Mouse (Mus musculus) inflammation-experienced regulatory T-cells, adult 6 months (primary cell): Measurements from ENCODE around the gene Snapin. TPM values are rescaled to one million over a fixed set of nuclear protein-coding genes. Genes with fewer than 3 reads are reported as not detected.

Experiments
- ATAC-seq: one replicate; pipeline ENCODE4 v1.8.0; 2017
- polyA plus RNA-seq, 3 experiments: library from polyadenylated mRNA; unstranded; fragments of 100-300 nt; shearing (Covaris generic); gene quantifications; one replicate each; pipeline ENCODE4 v1.2.1; 2017

Snapin gene
- polyA plus RNA-seq, 3 experiments from 2014 or later: 53.6 to 73.0 (median 71.1) TPM

GRCm38 (mm10) chr3:90503444-90503843, 12.6 kb upstream of the Snapin start:
- no peak for ATAC-seq

- ATAC-seq: no peak
Observed at GRCm38 (mm10) chr3:90497597-90497996, 6.8 kb upstream of the Snapin start.

DNA sequence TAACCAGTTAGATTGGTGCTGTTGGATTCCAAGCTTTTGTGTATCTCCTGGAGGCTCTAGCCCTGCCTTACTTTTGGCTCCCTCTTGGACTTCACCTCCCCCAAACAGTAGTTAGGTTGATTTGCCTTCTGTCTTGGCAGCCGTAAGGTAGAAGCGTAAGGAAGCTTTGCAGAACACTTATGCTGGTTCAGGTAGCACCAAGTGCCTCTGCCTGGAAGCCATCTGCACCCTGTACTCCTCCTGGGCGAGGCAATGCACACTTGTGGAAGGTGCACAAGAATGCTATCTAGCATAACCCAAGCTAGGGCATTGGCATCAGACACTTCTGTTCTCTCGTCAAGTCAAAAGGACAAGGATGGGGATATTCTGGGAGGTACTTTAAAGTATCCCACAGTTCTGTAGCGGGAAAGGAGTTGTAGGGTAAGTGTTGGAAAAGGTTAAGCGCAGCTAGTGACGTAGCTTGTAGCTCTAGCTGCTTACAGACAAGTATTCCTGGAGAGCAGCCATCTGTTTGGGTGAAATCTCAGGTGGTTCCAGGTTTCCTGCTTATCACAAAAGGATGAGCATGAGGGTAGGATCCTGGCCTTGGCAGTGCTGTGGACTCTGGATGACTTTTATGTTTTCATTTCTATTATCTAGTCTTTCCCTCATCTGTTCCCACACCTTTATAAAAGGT, 5.2 kb upstream of the Snapin start:
- ATAC-seq: no peak

DNA sequence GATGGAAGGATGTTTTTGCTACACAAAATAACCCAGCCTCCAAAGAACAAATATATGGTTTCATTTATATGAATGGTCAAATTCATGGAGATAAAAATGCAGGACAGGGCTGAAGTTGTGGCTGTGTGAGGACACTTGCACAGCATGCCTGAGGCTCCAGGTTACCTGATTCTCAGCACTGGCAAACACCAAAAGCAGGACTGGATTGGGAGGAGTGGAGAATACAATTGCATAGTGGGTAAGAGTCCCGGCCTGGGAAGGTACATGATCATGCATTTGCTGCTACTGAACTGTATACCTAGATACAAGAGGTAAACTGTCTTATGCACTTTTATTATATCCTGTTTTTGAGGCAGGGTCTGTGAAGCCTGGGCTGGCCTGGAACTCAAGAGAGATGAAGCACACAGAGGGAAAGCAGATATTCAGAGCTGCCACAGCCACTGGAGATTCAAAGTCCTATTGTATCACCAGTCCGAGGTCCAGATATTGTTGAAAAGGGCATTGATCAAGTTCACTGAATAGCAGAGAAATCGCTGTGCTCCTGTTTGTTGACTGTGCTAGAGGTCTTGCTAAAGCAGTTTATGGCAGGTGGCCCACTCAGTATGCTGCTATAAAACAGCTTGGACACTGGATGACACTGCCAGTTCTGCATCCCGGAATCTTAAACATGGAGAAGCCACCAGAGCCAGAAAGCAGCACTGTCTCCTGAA, 3.2 kb upstream of the Snapin start:
- ATAC-seq: no peak

DNA sequence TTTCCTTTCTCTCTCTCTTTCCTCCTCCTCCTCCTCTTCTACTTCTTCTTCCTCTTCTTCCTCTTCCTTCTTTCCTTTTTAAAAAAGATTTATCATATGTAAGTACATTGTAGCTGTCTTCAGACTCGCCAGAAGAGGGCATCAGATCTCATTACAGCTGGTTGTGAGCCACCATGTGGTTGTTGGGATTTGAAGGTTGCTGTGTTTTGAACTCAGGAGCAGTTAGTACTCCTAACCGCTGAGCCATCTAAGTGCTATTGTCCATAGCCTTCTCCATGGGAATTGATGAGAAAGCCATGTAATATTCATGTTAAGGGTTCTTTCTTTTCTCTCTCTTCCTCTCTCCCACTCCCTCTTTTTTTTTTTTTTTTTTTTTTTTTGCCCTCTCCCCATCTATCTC, 517 bp upstream of the Snapin start:
- ATAC-seq: peak; percentile 31

GRCm38 (mm10) chr3:90488576-90488975, 2.3 kb downstream of the Snapin start:
- ATAC-seq: no peak

DNA sequence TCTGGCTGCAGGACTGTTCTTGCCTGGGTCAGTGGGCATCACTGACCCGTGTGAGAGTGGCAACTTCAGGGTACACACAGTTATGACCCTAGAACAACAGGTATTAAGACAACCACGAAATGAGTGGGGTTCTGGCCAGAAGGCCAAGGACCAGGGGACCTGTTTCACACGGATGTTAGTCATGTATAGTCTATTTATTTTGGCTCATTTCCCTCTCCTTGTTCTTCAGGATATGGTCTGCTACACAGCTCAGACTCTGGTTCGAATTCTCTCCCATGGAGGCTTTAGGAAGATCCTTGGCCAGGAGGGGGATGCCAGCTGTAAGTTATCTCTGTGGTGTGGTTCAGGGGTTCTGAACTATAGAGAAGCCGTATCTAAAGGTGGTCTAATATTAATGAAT, 3.8 kb downstream of the Snapin start:
- ATAC-seq: no peak

DNA sequence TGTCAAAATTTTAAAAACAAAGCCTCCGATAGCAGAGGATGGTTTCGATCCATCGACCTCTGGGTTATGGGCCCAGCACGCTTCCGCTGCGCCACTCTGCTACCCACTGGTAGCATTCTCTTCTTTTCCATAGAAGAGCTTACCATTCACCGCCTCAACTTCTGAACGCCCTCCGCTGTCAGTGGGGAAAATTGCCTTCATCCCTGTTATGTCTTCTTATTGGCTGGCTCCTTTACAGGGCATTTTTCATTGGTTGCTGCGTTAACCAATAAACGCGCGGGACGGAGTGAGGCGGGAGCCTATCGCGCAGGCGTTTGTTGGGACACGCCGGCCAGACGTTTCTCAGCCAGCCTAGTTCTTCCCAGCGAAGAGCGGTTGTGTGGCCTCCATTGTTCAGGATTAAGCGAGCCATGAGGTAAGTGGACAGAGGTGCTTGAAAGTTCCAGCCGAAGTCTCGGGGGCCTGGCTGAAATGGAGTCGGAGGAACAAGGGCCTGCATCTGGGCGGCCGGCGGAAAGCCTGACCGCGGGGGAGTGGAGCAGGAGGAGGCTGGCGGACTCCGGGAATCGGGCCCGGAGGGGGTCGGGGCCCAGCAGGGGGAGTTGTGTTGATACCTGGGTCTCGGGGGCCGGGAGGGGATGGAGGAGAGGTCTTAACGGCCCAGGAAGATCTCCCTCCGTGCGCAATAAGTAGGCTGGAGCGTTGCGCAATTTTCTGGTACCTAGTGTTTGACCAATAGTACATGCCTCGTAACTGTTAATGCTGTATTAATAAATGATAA, 14.8 kb downstream of the Snapin start, which contains the start of gene Ilf2:
Ilf2 (plus strand) TSS at position 296 of the 781 bp plus-strand sequence.
- ATAC-seq: peak; percentile 99

DNA sequence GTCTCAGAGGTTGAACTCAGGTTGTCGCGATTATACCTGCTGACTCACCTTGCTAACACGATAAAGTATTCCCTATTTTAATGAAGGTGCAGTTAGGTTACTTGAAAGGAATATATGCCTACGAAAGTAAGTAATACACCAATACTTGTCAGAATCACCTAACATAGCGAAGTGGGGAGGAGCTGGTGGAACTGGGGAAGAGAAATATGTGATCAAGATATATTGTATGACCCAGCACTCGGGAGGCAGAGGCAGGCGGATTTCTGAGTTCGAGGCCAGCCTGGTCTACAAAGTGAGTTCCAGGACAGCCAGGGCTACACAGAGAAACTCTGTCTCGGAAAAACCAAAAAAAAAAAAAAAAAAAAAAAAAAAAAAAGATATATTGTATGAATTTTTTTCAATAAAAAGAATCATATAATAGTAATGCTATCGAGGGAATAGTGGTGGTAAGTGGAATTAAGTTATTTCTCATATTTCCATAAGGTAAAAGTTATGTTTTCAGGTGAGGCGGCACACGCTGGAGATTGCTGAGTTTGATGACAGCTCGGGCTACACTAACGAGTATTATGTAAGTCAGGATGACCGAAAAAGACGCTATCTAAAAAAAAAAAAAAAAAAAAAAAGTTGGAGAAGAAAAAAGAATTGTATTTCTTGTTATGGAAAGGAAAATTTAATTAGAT, 15.5 kb downstream of the Snapin start:
- ATAC-seq: peak; percentile 5

DNA sequence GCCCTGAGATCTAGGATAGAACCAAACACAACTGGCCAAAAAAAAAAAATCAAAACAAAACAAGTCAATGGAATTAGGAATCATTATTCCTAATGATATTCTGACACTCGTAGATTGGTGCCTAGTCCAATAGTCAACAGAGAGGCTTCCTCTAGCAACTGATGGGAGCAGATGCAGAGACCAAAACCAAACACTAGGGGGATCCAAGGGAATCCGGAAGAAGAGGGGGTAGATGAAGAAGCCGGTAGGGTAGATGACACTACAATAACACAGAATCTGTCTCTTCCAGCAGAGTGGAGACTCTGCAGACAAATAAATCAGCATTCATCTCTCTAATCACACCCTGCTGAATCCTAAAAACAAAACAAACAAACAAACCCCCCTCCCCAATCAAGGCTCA, 18.6 kb downstream of the Snapin start:
- ATAC-seq: peak; percentile 56

DNA sequence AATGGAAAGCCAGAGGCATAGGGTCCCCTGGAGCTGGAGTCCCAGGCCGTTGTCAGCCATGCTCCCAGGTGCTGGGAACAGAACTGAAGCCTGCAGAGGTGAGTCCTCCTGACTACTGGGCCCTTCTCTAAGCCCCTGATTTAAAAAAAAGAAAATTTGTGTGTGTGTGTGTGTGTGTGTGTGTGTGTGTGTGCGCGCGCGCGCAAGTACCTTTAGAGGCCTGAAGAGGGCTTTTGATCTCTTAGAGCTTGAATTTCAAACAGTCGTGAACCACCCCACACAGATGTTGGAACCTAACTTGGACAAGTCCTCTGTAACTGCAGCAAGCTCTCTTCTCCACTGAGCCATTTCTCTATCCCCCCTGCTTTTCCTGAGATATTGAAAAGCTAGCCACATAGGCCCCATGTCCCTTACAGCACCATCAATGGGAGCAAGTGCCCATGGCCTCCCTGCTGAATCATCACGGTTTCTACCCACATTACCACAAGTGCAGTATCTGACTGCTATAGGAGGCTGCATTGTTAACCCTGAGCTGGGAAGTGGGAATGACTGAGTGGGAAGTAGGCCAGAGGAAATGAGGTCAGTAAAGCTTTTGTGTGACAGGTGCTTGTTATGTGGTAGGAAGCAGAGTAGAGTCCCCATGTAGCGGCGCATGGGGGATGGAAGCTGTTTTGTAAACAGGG, 23.1 kb downstream of the Snapin start:
- ATAC-seq: no peak

DNA sequence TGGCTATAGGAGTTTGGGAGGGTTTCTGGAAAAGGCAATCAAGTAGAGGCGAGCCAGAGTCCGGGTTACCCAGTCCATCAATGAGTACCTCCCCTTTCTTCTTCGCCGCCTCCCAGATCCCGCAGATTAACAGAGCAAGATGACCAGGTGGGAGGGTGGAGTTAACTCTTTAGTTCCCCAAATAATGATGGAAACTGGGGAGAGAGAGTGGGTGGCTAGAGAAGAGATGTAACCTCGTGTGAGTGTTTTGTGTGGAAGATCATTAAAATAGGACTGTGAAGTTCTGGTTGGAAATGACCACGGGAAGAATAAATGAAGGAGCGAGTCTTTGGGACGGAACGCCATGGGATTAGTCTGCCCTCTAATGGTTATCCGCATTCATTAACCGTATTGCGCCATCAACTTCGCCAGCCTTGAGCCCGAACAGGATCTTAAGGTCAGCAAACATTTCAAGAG, 24.5 kb downstream of the Snapin start:
- no peak for ATAC-seq

DNA sequence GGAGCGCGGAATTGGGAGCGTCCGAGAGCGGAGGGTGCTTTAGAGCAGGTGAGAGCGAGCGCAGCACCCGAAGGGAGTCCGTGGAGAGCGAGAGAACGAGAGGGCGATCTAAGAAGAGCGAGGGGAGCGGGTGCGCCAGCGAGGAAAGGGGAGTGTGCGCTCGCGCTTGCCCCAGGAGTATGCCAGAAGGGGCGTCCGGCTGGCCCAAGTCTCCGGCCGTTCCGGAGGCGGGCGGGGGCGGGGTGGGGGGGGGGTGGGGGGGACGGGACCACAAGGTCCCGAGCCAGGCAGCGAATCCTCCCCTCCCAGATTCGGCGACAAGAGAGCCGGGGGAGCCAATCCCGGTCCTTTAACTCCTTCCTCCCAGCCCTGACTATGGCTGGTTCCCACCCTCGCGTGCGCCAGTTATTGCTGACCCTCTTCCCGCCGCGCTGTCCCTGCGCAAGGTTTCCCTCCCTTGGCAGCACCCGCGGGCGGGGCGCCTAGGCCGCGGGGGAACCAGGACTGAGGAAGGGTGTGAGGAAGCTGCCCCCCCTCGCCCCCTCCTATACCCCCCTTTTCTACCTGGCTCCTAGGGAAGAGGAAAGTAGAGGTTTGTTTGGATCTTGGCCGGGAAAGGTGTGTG, 25.0 kb downstream of the Snapin start, which contains the start of gene Npr1:
Npr1 (minus strand) TSS at position 181 of the 625 bp plus-strand sequence.
- ATAC-seq: peak; percentile 32

DNA sequence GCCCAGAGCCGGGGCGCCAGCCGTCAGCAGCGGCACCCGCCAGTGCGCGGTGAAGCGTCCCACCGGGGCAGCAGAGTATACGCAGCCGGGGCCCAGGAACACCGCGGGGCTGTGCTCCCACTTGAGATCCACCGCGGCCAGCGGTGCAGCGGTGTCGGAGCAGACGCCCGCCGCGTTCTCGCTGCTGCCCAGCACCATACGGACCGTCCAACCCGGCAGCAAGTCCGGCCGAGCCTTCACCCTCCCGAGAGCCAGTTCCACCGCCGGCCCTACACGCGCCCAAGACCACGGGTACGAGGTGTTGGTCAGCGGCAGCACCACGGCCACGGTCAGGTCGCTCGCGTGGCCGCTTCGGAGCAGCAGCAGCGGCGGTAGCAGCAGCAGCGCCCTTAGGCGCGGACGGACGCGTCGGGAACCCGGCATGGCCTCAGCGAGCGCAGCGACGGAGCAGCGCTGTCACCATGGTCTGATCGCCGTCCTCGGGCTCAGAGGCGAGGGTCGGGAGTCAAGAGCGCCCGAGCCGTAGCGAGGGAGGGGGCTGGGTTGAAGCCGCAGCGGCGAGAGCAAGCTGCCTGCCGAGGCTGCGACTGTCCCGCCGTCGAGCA, 25.6 kb downstream of the Snapin start:
- ATAC-seq: peak; percentile 14

DNA sequence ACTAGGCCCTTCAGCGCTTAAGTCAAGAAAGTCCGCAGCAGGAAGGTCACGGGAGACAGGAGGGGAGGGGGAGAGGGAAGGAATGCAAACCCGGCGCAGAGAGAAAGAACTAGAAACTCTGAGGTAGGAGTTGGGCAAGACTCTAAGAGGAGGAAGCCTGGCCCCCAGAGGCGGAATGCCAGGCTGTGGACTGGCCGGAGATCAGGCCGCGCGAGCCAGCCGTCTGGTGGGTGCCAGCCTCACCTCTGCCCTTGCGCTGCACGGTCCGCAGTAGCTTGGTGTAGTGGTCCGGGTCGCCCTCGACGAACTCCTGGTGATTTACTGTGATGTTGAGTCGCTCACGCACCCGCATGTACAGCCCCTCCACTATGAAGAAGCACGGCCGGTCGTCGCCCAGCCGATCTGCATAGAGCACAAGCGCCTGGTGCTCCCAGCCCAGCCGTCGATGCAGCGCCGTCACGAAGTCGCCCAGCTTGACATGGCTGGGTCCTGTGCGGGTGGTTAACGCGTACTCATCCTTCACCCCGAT, 26.2 kb downstream of the Snapin start:
- no peak for ATAC-seq

- ATAC-seq: no peak
Observed at GRCm38 (mm10) chr3:90462579-90462978, 28.3 kb downstream of the Snapin start.

DNA sequence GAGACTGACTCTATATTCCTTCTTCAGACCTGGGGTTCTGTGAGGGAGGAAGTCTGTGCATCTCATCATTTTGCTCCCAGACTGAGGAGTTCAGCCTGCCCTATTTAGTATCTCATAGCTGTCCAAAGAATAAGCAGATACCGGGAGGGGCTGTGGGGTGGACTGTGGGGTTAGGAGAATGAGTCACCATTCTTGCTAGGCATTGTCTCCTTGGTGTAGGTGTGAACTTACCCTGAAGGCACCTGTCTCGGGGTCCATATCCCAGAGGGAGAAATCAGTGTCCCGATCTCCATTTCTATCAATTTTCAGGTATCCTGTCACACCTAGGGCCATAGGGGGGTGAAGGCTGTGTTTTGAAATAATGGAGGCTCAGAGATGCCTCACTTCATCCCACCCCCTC, 28.9 kb downstream of the Snapin start:
- no peak for ATAC-seq

DNA sequence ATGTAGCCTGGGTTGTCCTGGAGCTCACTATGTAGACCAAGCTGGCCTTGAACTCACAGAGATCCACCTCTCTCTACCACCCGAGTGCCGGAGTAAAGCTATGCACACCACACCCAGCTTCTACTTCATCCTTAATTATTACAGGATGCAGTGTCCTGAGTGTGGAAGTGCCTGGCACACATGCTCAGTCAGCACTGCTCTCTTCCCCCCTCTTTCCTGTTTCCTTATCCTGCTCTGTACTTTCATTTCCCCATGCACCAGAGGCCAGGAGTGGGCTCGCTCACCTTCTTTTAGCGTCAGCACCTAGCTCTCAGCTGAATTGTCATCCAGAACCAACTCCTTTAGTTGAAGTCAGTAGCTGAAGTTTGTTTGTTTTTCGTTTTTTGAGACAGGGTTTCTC, 30.5 kb downstream of the Snapin start:
- no peak for ATAC-seq

DNA sequence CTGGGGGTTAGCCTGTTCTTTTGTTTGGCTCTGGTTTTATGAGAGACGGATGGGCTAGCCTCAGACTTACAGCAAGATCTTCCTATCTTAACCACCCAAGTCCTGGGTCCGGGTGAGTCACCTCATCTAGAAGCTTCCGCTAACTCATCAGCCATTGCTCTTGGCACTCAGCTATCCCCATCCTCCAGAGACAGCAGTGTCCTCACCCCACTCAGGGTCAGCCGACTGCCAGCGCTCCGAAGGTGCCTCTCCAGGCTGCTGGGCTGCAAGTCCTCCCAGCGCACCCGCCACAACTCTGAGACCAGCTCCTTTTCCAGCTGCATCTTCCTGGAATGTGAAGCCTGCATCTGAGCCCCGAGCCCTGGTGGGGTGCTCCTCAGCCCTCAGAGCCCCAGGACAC, 31.1 kb downstream of the Snapin start:
- ATAC-seq: no peak

- ATAC-seq: no peak
Observed at GRCm38 (mm10) chr3:90454931-90455330, 35.9 kb downstream of the Snapin start.
